In genomic region chr17:66246031-66246534, GRCm38 (mm10) we compare ENCODE assay signal across 21 mouse cellular contexts.
A peak's percentile ranks its signal among the peaks of the same experiment; 100 is the strongest.
DNase-seq lines count a peak whose midpoint lies in the region; ATAC-seq lines count a peak whose summit lies in the region.
"Had no signal": no experiment of that assay in that cellular context is flagged by ENCODE, and none has a peak within 500 bp of the region (broad histone marks: within the 10 kb centered on the region; RNA-seq: fewer than 3 reads in every experiment).

No protein-coding gene starts in this region.

- 0 out of 2 replicates have a peak, but pooled peaks have one; percentile 9 for ATAC-seq in frontal cortex, adult (ENCODE audit: low TSS enrichment)
- ATAC-seq: activated CD4-positive, CD25-positive, alpha-beta regulatory T cell, adult 4 months; forebrain, embryonic 15.5 days; intestine, embryonic 16.5 days; midbrain, embryonic 13.5 days had no signal

- peak; percentile 16 for DNase-seq in adrenal gland, adult 2 months
- no peak for DNase-seq in adrenal gland, postnatal 10 days
- no peak for DNase-seq in frontal cortex, postnatal 10 days (ENCODE audit: low spot score in 2 of 2)
- peak; percentile 8 for DNase-seq in heart, postnatal 4 days
- no peak for DNase-seq in heart, adult 8-10 months (ENCODE audit: low spot score)
- DNase-seq in R1 (ENCODE audit: low read depth, low spot score) = peak; percentile 84
- no peak for DNase-seq in B cell, adult 2 months
- DNase-seq: adrenal gland, adult 8-10 months; cerebellum, adult 11-12 months; cerebellum, postnatal 25 days; embryo, embryonic 11 days; gastrocnemius, postnatal 25 days; heart, adult 11 months; kidney, adult 8-10 months; kidney, postnatal 4 days; lung, postnatal 36 days had no signal

Comparison
In these comparisons a context has a peak if more than half of its experiments do, and no peak if none do; other contexts are left out.
1. DNase-seq: peak in adrenal gland, adult 2 months (single experiment), heart, postnatal 4 days (single experiment) and R1 (single experiment); none in adrenal gland, postnatal 10 days (single experiment), frontal cortex, postnatal 10 days (0 of 2), heart, adult 8-10 months (single experiment) and B cell, adult 2 months (0 of 2).